Mouse (Mus musculus): ENCODE measurements at regions not wholly inside any gene's neighbourhood (a gene's known extent, or its start where the extent isn't known, plus 50 kb on each side); places are given as distances from the start of the nearest gene placed in this dataset.

- H3K36me3 ChIP-seq (ENCODE audit: control insufficient read depth, insufficient read depth, low read length): no peaks in the 10 kb centered on the region
- no peaks in the 10 kb centered on the region for H3K4me1 ChIP-seq (ENCODE audit: control insufficient read depth, insufficient read depth, insufficient read length)
- 84% methylated on average over 2 of the region's 2 CpGs for WGBS
- no peaks in the 10 kb centered on the region for H3K27me3 ChIP-seq (ENCODE audit: control insufficient read depth, insufficient read depth, low read length)
- no peak for DNase-seq (ENCODE audit: low read depth in 1 of 2, low spot score in 2 of 2)
- H3K27ac ChIP-seq (ENCODE audit: insufficient read depth, low read length): no peak overlapping the region
- TF ChIP-seq CTCF (IDR thresholded peaks at IDR 0.05; ENCODE audit: extremely low read depth, insufficient read depth, insufficient read length, insufficient replicate concordance): no peak
- no peak for TF ChIP-seq POLR2A (IDR thresholded peaks at IDR 0.05; ENCODE audit: low read depth, low read length)
- H3K4me3 ChIP-seq (ENCODE audit: extremely low read depth, insufficient read depth, insufficient read length): no peak overlapping the region
Measured at GRCm38 (mm10) chr1:183940706-183941105, 72.4 kb upstream of the Dusp10 start.

- Histone ChIP-seq H3K4me3 (ENCODE audit: extremely low read depth, insufficient read depth, insufficient read length) (no peak overlapping the region), H3K27ac (ENCODE audit: insufficient read depth, low read length) (no peak overlapping the region), H3K4me1 (ENCODE audit: control insufficient read depth, insufficient read depth, insufficient read length) (no peaks in the 10 kb centered on the region; the same call in 1 of the 2 replicates), H3K27me3 (ENCODE audit: control insufficient read depth, insufficient read depth, low read length) (no peaks in the 10 kb centered on the region), H3K36me3 (ENCODE audit: control insufficient read depth, insufficient read depth, low read length) (no peaks in the 10 kb centered on the region)
- WGBS: 87% methylated on average over 8 of the region's 8 CpGs
- TF ChIP-seq CTCF (IDR thresholded peaks at IDR 0.05; ENCODE audit: extremely low read depth, insufficient read depth, insufficient read length, insufficient replicate concordance): no peak
- TF ChIP-seq POLR2A (IDR thresholded peaks at IDR 0.05; ENCODE audit: low read depth, low read length): no peak
- DNase-seq (ENCODE audit: low read depth in 1 of 2, low spot score in 2 of 2): no peak
Measured at GRCm38 (mm10) chr1:183946241-183946640, 66.9 kb upstream of the Dusp10 start.

- Histone ChIP-seq H3K36me3 (ENCODE audit: control insufficient read depth, insufficient read depth, low read length) (no peaks in the 10 kb centered on the region), H3K27me3 (ENCODE audit: control insufficient read depth, insufficient read depth, low read length) (no peaks in the 10 kb centered on the region), H3K4me1 (ENCODE audit: control insufficient read depth, insufficient read depth, insufficient read length) (no peaks in the 10 kb centered on the region; the same call in 1 of the 2 replicates), H3K4me3 (ENCODE audit: extremely low read depth, insufficient read depth, insufficient read length) (no peak overlapping the region), H3K27ac (ENCODE audit: insufficient read depth, low read length) (no peak overlapping the region)
- 65% methylated on average over 5 of the region's 5 CpGs for WGBS
- no peak for DNase-seq (ENCODE audit: low read depth in 1 of 2, low spot score in 2 of 2)
- TF ChIP-seq POLR2A (IDR thresholded peaks at IDR 0.05; ENCODE audit: low read depth, low read length) (no peak), CTCF (IDR thresholded peaks at IDR 0.05; ENCODE audit: extremely low read depth, insufficient read depth, insufficient read length, insufficient replicate concordance) (no peak)
Measured at GRCm38 (mm10) chr1:183947066-183947465, 66.0 kb upstream of the Dusp10 start.

GRCm38 (mm10) chr1:183949205-183949604 is 63.9 kb upstream of the Dusp10 start:
- DNase-seq (ENCODE audit: low read depth in 1 of 2, low spot score in 2 of 2): no peak
- Histone ChIP-seq H3K27me3 (ENCODE audit: control insufficient read depth, insufficient read depth, low read length) (no peaks in the 10 kb centered on the region), H3K4me3 (ENCODE audit: extremely low read depth, insufficient read depth, insufficient read length) (no peak overlapping the region), H3K27ac (ENCODE audit: insufficient read depth, low read length) (no peak overlapping the region), H3K4me1 (ENCODE audit: control insufficient read depth, insufficient read depth, insufficient read length) (no peaks in the 10 kb centered on the region; the same call in 1 of the 2 replicates), H3K36me3 (ENCODE audit: control insufficient read depth, insufficient read depth, low read length) (no peaks in the 10 kb centered on the region)
- 84% methylated on average over 4 of the region's 4 CpGs for WGBS
- TF ChIP-seq POLR2A (IDR thresholded peaks at IDR 0.05; ENCODE audit: low read depth, low read length) (no peak), CTCF (IDR thresholded peaks at IDR 0.05; ENCODE audit: extremely low read depth, insufficient read depth, insufficient read length, insufficient replicate concordance) (no peak)

GRCm38 (mm10) chr1:183954086-183954485 is 59.0 kb upstream of the Dusp10 start:
- Histone ChIP-seq H3K4me3 (ENCODE audit: extremely low read depth, insufficient read depth, insufficient read length) (no peak overlapping the region), H3K27ac (ENCODE audit: insufficient read depth, low read length) (no peak overlapping the region), H3K36me3 (ENCODE audit: control insufficient read depth, insufficient read depth, low read length) (no peaks in the 10 kb centered on the region), H3K4me1 (ENCODE audit: control insufficient read depth, insufficient read depth, insufficient read length) (no peaks in the 10 kb centered on the region), H3K27me3 (ENCODE audit: control insufficient read depth, insufficient read depth, low read length) (no peaks in the 10 kb centered on the region)
- WGBS: 93% methylated on average over 2 of the region's 2 CpGs
- TF ChIP-seq CTCF (IDR thresholded peaks at IDR 0.05; ENCODE audit: extremely low read depth, insufficient read depth, insufficient read length, insufficient replicate concordance) (no peak), POLR2A (IDR thresholded peaks at IDR 0.05; ENCODE audit: low read depth, low read length) (no peak)
- no peak for DNase-seq (ENCODE audit: low read depth in 1 of 2, low spot score in 2 of 2)

GRCm38 (mm10) chr1:183956391-183956790 is 56.7 kb upstream of the Dusp10 start:
- H3K36me3 ChIP-seq (ENCODE audit: control insufficient read depth, insufficient read depth, low read length): no peaks in the 10 kb centered on the region
- WGBS: 64% methylated on average over 3 of the region's 3 CpGs
- H3K27ac ChIP-seq (ENCODE audit: insufficient read depth, low read length): no peak overlapping the region
- no peaks in the 10 kb centered on the region for H3K4me1 ChIP-seq (ENCODE audit: control insufficient read depth, insufficient read depth, insufficient read length)
- TF ChIP-seq CTCF (IDR thresholded peaks at IDR 0.05; ENCODE audit: extremely low read depth, insufficient read depth, insufficient read length, insufficient replicate concordance) (no peak), POLR2A (IDR thresholded peaks at IDR 0.05; ENCODE audit: low read depth, low read length) (no peak)
- DNase-seq (ENCODE audit: low read depth in 1 of 2, low spot score in 2 of 2): peak in 1 of 2 experiments; percentile 19
- H3K4me3 ChIP-seq (ENCODE audit: extremely low read depth, insufficient read depth, insufficient read length): no peak overlapping the region
- no peaks in the 10 kb centered on the region for H3K27me3 ChIP-seq (ENCODE audit: control insufficient read depth, insufficient read depth, low read length)

GRCm38 (mm10) chr1:183961383-183961782 is 51.7 kb upstream of the Dusp10 start:
- Histone ChIP-seq H3K4me3 (ENCODE audit: extremely low read depth, insufficient read depth, insufficient read length) (no peak overlapping the region), H3K36me3 (ENCODE audit: control insufficient read depth, insufficient read depth, low read length) (no peaks in the 10 kb centered on the region), H3K27ac (ENCODE audit: insufficient read depth, low read length) (no peak overlapping the region), H3K4me1 (ENCODE audit: control insufficient read depth, insufficient read depth, insufficient read length) (no peaks in the 10 kb centered on the region), H3K27me3 (ENCODE audit: control insufficient read depth, insufficient read depth, low read length) (no peaks in the 10 kb centered on the region; the same call in 1 of the 2 replicates)
- DNase-seq (ENCODE audit: low read depth in 1 of 2, low spot score in 2 of 2): no peak
- 68% methylated on average over 2 of the region's 2 CpGs for WGBS
- no peak for TF ChIP-seq CTCF (IDR thresholded peaks at IDR 0.05; ENCODE audit: extremely low read depth, insufficient read depth, insufficient read length, insufficient replicate concordance)
